Mouse (Mus musculus) gastrocnemius, adult 8-10 months (tissue): Measurements from ENCODE around the gene Rfx8. TPM values are rescaled to one million over a fixed set of nuclear protein-coding genes. Genes with fewer than 3 reads are reported as not detected.

ENCODE experiments used
- DNase-seq, 2 experiments: peaks; one replicate each; pipeline ENCODE4 v3.0.0; 2022; ENCODE audit warnings: low spot score in 2 of 2
- total RNA-seq, 4 experiments: library from RNA; stranded (reverse); gene quantifications; 2 replicates each; pipeline ENCODE4 v1.2.4; 2022

Rfx8 gene
- not detected for total RNA-seq

DNA sequence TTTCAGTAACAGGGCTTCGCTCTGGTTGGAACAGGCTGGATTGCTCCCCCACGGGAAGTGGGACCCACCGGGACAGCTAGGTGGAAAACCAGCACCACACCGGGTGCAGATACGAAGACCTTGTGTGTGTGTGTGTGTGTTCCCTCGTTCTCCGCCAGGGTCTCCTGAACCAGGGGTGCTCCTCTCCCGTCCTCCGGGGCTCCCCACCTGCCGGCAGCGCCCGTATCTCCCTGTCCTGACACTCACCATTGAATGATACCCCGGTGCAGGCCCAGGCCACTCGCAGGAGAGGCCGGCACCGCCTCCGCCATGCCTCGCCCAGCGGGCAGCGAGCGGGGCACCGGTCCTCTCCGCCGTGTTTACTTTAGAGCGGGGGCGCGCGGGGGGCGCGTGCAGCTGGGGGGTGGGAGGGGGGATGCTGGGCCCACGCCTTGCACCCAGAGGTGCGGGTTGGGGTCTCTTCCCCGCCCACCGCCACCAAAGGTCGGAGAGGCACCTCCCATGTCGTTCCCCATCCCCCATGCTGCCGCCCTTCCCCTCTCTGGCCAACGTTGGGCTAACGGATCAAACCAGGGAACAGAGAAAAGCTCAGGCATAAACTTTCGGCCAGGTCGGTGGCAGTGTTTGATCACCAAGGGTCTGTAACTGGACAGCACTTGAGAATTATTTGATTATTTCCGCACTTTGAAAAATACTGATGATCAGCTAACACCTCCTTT is at the start of gene Rfx8:
Gene Rfx8 (minus strand): TSS at position 366 of the 719 bp plus-strand sequence.
- no peak for DNase-seq

DNA sequence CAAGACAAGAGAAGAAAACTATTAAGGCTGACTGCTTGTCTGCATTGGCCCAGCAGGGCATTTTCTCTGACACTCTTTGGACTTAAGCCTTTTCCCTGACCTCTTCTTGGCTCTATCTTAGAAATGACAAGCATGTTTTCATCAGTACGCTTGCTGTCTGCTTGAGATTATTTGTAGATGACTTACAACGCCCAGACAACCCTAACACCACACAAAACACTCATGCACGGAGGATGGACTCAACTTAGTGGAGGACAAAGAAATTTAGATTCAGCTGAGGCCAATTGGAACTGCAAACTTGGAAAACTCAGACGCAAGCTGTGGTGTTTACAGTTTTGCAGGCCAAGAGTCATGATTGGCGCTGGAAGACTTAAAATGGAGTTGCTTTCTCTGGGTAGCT is 49.6 kb upstream of the Rfx8 start:
- DNase-seq = no peak

DNA sequence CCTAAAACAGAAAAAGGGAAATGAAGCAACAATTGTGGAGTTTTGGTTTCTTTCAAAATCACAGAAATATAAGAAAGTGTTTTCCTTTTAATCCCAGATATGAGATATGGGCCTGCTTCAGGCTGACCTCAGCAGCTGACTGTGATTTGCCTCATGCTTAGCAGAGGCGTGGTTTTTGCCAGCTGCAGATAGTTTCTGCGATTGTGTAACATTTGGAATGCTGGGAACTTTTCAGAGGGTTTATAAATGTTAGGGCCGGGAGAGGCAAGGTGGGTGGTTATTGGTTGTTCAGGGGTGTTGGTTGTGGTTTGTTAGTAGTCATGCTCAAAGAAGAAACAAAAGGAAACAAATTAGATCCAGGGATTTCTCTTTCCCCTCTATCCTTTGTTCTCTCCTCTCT is 47.2 kb upstream of the Rfx8 start:
- DNase-seq = no peak

DNA sequence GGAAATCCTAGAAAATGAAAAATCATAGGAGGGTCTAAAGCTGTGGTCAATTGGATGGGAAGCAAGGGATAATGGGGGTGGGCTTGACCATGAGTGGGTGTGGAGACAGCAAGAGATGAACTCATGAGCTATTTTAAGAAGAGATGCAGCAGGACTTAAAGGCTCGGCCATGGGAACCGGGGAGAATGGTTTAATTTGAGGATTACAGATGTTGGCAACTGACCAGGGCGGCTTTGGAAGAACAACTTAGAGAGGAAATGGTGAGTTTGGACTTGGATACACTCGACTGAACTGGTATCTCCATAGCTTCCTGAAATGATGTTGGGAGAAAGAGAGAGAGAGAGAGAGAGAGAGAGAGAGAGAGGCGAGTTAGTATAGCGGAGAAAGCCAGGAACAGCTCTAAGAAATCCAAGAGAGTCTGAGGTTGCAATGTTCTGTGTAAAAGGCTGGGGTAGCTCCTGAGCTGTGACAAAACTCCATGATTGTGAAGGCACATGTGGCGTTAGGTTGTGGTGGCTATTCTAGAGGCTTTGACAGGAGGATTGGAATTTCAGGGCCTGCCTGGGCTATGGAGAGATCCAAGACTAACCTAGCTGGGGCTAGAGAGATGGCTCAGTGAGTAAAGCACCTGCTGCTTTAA is 45.2 kb upstream of the Rfx8 start:
- DNase-seq = no peak

DNA sequence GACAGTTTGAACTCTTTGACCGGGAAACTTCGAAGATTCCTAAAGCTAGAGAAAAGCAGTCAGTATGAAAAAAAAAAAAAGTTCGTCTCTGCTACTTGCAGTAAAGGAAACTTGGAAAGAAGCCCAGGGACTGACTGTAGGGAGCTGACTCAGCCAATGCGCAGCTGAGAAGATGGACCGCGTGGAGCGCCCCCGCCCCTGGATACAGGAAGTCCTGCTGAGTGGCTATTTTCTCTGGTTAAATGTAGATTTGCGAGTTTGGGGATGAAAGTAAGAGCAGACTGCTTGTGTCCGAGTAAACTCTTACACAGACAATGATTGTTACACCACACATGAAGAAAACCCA is 41.2 kb upstream of the Rfx8 start:
- DNase-seq = peak; percentile 52 to 69

DNA sequence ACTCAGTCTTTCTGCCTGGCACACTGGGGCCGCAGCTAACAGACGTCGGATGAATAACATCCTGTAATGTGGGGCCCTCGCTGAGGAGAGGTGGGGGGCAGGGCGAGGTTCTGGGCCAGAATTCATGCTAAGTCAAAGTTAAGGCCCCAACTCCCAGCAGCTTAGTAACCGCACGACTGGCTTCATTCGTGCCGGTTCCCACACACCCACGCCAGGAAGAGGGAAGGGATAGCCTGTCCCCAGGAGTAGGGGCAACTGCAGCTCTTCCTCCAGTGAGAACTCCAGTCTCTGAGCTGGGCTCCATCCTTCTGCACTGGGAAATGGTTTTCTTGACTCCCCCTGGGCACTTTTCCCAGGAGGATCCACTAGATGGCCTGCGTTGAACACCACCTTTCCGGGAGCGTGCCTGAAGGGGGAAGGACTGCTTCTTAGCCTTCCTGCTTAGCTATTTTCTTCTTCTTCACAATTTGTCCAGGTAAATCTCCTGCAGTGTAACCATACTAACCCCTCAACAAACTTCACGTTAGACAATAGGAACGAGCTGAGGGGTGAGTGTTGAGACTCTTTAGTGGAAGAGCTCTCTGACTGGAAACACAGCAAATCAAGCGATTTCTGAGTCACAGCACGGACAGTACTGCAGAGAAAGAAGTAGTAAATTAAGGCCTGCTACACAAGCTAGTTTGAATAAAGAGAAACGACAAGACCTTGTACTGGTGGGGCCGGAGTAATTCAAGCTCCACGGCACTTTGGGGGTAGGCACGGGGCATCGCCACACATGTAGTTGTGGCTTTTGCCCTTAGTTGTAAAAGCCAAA is 40.6 kb upstream of the Rfx8 start:
- peak in 1 of 2 experiments; percentile 36 for DNase-seq

DNA sequence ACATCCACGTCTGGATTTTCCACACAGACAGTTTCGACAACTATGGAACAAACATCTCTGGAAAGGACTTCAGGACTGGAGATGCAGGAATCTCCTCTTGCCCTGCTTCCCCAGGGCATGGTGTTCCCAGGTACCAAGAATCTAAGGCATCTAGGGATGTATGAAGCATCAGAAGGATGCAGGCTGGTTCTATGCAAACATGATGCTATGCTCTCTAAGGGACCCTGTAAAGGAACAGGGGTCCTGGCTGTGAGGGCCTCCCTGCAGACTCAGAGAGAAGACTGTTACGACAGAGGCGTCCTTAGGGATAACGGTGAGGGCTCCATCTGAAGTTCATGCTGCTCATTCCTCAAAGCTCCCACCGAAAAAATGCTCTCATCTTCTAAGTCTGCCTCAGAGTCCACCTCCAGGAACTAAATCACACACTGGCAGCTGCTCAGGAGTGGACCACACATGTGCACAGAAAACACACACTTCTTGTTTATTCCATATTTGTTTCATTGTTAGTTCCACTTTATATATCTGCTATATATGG is 39.5 kb upstream of the Rfx8 start:
- no peak for DNase-seq

DNA sequence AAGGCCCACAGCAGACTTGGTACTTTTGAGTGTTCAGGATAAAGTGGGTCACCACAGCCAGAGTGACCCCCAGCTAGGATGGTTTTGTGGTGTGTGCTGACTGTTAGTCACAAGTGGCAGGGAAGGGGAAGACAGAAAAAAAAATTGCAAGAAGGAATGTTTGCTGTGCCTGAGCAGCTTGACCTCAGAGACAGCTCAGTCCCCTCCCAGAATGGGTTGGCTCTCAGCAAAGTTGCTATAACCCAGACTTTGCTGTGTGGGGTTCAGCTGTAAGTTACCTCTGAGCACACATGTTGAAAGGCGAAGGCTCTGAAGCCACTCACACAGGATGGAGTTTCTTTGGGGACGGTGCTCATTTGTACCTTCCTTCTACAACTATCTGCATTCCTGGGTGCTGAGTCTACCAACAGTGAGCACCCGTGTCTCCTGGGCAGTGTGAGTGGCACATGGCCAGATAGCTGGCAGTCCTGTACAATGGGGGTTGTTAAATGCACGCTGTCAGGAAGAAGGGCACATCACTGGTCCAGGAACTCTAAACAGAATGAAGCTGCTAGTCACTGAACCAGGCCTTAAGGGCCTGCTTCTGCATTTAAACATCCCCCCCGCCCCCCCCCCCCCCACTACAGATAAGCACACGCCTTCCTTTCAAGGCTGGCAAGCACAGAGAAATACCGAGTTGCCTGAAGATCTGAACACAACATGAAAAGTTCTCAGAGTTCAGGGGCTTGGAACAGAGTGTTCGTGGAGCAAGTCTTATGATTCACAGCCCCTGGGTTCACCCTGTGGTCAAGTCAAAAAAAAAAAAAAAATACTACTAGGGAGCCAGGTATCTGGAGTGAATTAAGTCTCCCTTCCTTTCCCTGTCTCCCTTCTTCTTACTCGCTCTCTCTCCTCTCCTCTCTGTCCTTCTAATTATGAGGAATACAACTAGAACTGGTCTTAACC is 38.7 kb upstream of the Rfx8 start:
- no peak for DNase-seq

DNA sequence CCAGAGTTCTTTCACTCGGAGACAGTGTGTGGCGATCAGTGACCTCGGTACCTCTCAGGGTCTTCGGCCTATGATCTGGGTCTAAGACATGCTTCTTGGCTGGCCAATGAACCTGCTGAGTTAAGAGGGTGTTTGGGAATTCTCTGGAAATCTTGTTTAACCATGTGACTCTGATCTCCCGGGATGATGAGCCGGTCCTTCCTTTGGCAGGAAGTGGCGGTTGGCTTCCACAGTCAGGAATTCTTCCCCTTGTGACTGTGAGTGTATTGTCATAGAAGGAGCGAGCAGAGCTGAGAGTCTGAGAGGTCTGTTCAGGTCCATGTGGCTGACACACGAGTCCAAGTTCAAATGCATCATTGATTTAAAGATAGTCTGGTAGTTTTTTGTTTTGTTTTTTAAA is 37.4 kb upstream of the Rfx8 start:
- DNase-seq = peak; percentile 41 to 61

DNA sequence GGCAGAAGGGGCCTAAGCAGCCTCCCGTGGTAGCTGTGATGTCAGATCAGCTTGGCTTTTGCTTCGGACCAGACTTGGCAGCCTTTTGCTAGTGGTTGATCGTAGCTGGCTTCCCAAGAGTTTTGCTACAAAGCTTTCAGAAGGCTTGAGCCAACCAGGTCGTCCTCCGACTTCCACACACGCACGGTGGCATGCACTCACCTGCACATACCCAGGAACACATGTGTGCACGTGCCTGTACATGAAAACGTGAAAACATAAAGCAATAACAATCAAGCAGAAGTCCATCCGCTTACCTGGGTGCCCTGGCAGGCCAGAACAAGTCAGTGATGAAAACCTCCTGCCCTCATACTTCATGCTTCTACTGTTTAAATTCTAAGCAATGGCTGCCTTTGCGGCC is 36.2 kb upstream of the Rfx8 start:
- DNase-seq = no peak

DNA sequence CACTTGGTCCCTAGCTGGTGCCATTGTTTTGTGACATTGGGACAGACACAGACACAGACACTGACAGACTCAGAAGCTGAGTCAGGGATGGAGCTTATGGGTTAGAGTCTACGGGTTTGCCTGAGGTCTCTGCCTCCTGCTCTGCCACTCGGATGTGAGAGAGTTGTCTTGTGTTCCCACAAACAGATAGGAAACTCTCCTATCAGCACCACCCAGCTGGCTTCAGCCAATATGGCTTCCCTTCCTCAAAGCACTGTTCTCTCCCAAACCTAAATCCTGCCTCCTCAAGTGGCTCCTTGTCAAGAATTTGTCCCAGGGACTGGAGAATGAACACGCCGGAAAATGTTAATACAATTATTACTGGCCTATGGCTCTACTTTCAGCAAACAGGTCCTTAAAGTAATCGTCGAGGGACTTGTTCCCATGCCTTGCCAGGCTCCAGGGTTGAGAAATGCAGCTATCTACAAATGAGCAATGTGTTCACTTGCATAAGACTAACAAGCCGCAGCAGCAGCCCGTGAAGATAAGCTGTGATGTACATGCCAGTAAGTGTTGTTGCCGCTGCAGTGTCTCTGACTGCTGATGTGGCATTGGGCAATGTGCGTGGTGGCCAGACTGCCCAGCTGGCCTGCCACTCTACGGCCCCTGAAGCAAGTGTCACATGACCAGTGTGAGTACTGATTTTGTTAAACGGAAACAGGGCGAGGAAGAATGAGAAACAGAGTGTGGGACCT is 33.6 kb upstream of the Rfx8 start:
- no peak for DNase-seq

DNA sequence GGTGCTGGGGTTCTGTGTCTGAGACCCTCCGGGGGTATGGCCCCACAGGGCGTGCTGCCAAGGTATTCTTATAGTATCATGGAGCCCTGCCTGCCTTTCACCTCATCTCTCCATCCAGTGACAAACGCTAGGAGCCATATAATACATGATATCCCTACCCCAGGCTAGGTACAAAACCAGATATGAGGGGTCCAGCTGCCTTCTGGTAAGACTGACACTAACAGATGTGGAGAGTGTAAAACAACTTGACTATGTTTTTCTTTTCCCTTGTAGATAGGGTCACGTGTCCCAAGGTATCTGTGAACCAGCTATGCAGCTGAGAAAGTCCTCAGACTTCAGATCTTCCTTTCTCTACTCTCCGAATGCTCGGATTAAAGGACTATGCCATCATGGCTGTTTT is 30.7 kb upstream of the Rfx8 start:
- DNase-seq = no peak

DNA sequence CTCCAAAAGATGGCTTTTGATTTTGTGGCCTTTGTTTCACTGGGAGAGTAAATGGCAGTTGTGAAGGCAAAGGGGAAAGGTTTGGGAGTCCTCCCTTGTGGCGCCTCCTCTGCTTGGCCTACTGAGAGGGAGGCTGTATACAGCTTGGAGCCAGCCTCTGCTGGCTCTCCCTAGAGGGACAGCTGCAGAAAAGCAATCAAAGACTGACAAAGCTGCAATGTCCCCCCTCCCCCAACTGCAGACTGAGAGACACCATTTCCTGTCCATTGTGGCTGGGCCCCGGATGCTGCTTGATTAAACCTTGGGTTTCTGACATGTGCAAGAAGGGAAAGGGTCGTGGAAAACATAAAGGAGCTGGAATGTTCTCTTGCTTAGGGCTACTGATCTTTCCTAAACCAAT is 28.9 kb upstream of the Rfx8 start:
- DNase-seq = no peak

DNA sequence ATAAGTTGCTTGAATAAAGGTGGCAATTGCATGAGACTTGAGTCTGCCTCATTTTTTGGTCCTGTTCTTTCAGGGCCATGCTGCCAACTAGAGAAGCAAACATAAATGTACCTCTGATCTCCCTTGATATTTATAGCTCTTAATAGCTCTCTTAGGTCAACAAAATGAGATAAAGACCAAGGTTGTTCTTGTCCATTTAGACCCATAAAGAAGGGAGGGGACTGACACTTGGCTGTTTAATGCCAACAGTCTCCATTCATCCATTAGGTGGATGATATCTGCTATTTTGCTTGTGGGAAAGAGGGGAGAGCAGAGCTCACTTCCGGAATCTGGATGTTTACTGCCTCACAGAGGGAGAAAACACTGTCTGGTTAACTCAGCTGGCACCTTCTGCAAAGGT is 28.4 kb upstream of the Rfx8 start:
- no peak for DNase-seq

DNA sequence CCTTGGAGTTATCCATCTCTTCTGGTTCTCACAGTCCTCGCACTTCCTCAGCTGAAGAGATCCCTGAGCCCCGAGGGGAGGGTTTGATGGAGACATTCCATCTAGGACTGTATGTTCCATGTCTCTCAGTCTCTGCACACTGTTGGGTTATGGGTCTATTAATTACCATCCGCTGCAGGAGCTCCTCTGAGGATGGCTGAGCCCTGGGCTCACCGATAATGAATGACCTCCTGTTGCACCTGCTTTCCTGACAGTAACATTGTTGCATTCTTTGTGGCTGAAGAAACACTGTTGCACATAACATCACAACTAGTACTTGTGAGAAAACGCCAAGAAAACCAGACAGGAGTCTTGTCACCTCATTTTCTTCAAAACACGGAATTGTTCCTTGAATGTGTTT is 27.9 kb upstream of the Rfx8 start:
- DNase-seq = no peak

DNA sequence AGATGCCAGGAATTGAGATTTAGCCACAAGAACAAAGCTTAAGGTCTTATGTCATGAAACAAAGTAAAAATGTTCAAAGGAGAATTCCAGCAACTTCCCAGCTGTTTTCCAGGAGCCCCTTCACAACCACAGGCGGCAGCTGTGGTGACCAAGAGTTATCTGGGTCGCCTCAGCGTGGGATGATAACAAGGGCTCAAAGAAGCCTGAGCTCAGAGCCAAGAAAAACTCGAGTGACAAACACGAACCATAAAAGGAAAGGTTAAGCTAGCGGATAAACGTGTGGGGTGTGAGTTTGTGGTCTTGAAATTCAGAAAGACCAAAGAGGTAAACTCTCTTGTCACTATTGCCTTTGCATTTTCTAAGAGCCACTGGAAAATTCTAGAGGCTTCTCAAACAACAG is 25.7 kb upstream of the Rfx8 start:
- no peak for DNase-seq

DNA sequence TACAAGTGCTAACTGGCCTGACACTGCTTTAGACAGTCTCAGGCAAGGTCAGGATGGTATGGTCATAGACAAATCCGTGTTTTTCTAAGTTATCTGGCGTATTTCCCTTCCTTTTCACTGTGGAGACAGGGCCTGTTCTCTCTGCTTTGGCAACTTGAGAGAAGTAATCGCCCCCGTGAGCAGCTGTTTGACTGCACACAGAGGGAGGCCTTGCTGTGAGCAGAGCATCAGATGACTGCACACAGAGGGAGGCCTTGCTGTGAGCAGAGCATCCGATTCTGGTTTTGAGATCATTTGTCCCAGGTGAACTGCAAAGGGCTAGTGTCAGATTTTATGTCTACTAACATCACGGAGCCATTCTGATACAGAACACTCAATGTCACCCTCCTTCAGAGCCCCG is 20.2 kb upstream of the Rfx8 start:
- DNase-seq = no peak

DNA sequence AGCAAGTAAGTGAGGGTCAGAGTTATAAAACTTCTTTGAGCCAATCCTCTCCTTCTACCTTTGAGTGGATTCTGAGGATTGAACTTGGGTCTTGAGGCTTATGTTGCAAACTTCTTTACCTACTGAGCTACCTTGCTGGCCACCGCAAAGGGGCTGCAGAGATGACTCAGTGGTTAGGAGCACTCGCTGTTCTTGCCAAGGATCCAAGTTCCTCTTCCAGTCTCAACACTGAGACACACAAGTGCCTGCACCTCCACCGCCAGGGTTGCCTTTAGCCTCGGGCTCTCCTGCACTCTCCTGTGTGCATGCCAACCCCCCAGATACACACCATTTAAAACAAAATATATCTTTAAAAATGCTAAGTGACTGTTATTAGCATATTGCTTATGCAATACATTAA is 19.2 kb upstream of the Rfx8 start:
- DNase-seq = no peak

DNA sequence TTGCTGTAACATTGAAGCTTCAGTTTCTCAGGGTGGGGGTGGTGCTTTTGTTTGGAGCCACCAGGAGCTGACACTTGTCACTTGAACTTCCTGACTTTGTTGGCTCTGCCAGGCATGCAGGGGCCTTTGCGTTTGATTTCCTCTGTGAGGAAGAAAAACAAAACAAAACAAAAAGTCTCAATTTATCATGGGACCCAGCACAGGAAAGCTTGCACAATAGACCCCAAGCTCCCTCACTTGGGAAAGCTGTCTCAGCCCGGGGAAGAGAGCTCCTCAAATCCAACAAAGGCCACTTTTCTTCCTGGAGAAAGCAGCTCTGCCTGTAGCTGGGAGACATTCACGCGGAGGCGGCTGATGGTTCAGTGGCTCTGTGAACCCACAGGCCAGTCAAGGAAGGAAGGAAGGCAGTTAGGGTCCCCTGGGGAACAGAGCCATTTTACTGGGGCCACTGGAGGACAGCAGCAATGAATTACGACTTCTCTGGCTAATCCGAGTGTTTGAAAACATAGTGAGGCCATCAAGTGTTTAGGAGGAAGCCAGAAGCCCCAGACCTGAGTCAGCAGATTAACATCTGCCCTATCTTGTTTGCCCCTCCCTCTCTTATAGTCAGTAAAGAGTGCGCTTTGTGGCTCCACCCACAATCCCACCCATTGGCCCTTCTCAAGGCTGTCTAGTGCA is 15.3 kb upstream of the Rfx8 start:
- DNase-seq = peak in 1 of 2 experiments; percentile 21

DNA sequence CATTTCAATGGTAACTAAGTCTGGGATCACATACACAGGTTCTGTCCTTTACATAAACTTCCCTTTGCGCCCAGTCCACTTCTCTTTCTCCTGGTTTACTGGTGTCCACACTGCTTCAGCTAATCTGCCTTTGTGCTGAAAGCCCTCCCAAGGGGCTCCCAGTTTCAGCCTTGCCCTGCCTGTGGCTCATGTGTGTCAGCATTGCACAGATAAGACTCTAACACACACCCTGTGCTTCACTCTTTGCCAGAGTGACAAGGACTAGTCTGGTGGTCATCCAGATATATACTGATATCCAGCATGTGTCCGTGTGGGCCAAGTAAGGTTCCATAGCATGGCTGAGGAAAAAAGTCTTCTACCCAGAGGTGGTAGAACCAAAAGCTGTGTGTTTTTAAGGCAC is 14.7 kb upstream of the Rfx8 start:
- no peak for DNase-seq
